ENCODE assay signal across 13 mouse cellular contexts in genomic region chr7:4655916-4656315, GRCm38 (mm10). TPM values are rescaled to one million over a fixed set of nuclear protein-coding genes. Genes with fewer than 3 reads are reported as not detected.
DNase-seq lines count a peak whose midpoint lies in the region; ATAC-seq and TF ChIP-seq lines count a peak whose summit lies in the region.
"Had no signal": no experiment of that assay in that cellular context is flagged by ENCODE, and none has a peak within 500 bp of the region (broad histone marks: within the 10 kb centered on the region; RNA-seq: fewer than 3 reads in every experiment).

No protein-coding gene starts in this region.

- no peak overlapping the region for H3K4me3 ChIP-seq in hindbrain, embryonic 13.5 days
- H3K4me3 ChIP-seq in hindbrain, embryonic 10.5 days, result no peak overlapping the region
- H3K4me3 ChIP-seq in midbrain, embryonic 14.5 days (replicated peaks; ENCODE audit: low read depth, low read length), result no peak overlapping the region
- H3K4me3 ChIP-seq in midbrain, postnatal 0 days (ENCODE audit: low read depth, low read length), result no peak overlapping the region

- no peaks in the 10 kb centered on the region for H3K27me3 ChIP-seq in hindbrain, embryonic 13.5 days
- no peaks in the 10 kb centered on the region for H3K27me3 ChIP-seq in hindbrain, embryonic 10.5 days (ENCODE audit: insufficient read depth, poor library complexity, severe bottlenecking)
- H3K27me3 ChIP-seq in midbrain, embryonic 14.5 days (ENCODE audit: control insufficient read depth, insufficient read depth, low read length), result no peaks in the 10 kb centered on the region
- no peaks in the 10 kb centered on the region for H3K27me3 ChIP-seq in midbrain, postnatal 0 days (ENCODE audit: insufficient read depth, low read length)
- no peaks in the 10 kb centered on the region for H3K27me3 ChIP-seq in splenic B cell, adult 2 months (ENCODE audit: control insufficient read depth, insufficient read depth, low read length, poor library complexity, severe bottlenecking)
- H3K27me3 ChIP-seq: heart, embryonic 15.5 days; lung, embryonic 15.5 days had no signal

- peak overlapping the region; percentile 19; the same call in 1 of the 2 replicates for H3K9ac ChIP-seq in hindbrain, embryonic 13.5 days
- H3K9ac ChIP-seq in midbrain, embryonic 14.5 days (replicated peaks; ENCODE audit: low read length), result 0 out of 2 replicates have a peak overlapping the region, but pooled peaks have one; percentile 7
- no peak overlapping the region for H3K9ac ChIP-seq in midbrain, postnatal 0 days (replicated peaks; ENCODE audit: low read length, poor library complexity, severe bottlenecking)
- H3K9ac ChIP-seq: heart, embryonic 15.5 days; lung, embryonic 15.5 days had no signal

- no peak for ATAC-seq in hindbrain, embryonic 13.5 days (ENCODE audit: low FRiP score)
- ATAC-seq in midbrain, embryonic 14.5 days (ENCODE audit: low FRiP score, low TSS enrichment), result no peak
- ATAC-seq in midbrain, postnatal 0 days (ENCODE audit: low FRiP score), result no peak

- H3K9me3 ChIP-seq in hindbrain, embryonic 13.5 days, result no peaks in the 10 kb centered on the region
- H3K9me3 ChIP-seq in hindbrain, embryonic 10.5 days, result no peaks in the 10 kb centered on the region
- H3K9me3 ChIP-seq in midbrain, embryonic 14.5 days (ENCODE audit: control insufficient read depth, low read length), result no peaks in the 10 kb centered on the region
- H3K9me3 ChIP-seq in midbrain, postnatal 0 days (ENCODE audit: low read length), result no peaks in the 10 kb centered on the region
- H3K9me3 ChIP-seq: heart, embryonic 15.5 days; lung, embryonic 15.5 days had no signal

- 91% methylated on average over 1 of the region's 1 CpGs for WGBS in hindbrain, embryonic 13.5 days
- WGBS in hindbrain, embryonic 10.5 days, result 80% methylated on average over 1 of the region's 1 CpGs
- WGBS in midbrain, embryonic 14.5 days, result 80% methylated on average over 1 of the region's 1 CpGs
- WGBS in midbrain, postnatal 0 days, result 78% methylated on average over 1 of the region's 1 CpGs

- H3K27ac ChIP-seq in hindbrain, embryonic 13.5 days, result no peak overlapping the region
- no peak overlapping the region for H3K27ac ChIP-seq in hindbrain, embryonic 10.5 days
- H3K27ac ChIP-seq in midbrain, embryonic 14.5 days (replicated peaks; ENCODE audit: low read depth, low read length), result no peak overlapping the region
- H3K27ac ChIP-seq in midbrain, postnatal 0 days (ENCODE audit: low read depth, low read length), result no peak overlapping the region
- H3K27ac ChIP-seq: heart, embryonic 15.5 days; kidney, postnatal 0 days; left cerebral cortex, adult 2 months; lung, embryonic 15.5 days had no signal

- peaks cover 72% of the 10 kb centered on the region for H3K4me1 ChIP-seq in hindbrain, embryonic 13.5 days (replicated peaks)
- H3K4me1 ChIP-seq in hindbrain, embryonic 10.5 days (replicated peaks), result peaks cover 45% of the 10 kb centered on the region
- H3K4me1 ChIP-seq in midbrain, embryonic 14.5 days (ENCODE audit: control insufficient read depth, insufficient read depth, low read length), result peaks cover 28% of the 10 kb centered on the region
- H3K4me1 ChIP-seq in midbrain, postnatal 0 days (ENCODE audit: insufficient read depth, low read length), result peaks cover 19% of the 10 kb centered on the region

- peaks cover 21% of the 10 kb centered on the region; the same call in 1 of the 2 replicates for H3K36me3 ChIP-seq in hindbrain, embryonic 13.5 days
- peaks cover 33% of the 10 kb centered on the region for H3K36me3 ChIP-seq in hindbrain, embryonic 10.5 days
- peaks cover 8% of the 10 kb centered on the region for H3K36me3 ChIP-seq in midbrain, embryonic 14.5 days (ENCODE audit: control insufficient read depth, insufficient read depth, low read length)
- peaks cover 11% of the 10 kb centered on the region; the same call in 1 of the 2 replicates for H3K36me3 ChIP-seq in midbrain, postnatal 0 days (ENCODE audit: insufficient read depth, low read length)
- H3K36me3 ChIP-seq in splenic B cell, adult 2 months (ENCODE audit: control insufficient read depth, insufficient read depth, low read length, poor library complexity, severe bottlenecking), result no peaks in the 10 kb centered on the region
- H3K36me3 ChIP-seq: heart, embryonic 15.5 days had no signal

- DNase-seq in hindbrain, embryonic 10.5 days (ENCODE audit: low spot score), result no peak
- no peak for DNase-seq in midbrain, embryonic 14.5 days
- no peak for DNase-seq in midbrain, postnatal 0 days (ENCODE audit: low spot score)
- peak; percentile 62 for DNase-seq in induced T-regulatory cell, adult 2 months (ENCODE audit: low read depth)
- peak; percentile 38 for DNase-seq in splenic B cell, adult 2 months (ENCODE audit: low read depth, low spot score)
- no peak for DNase-seq in urinary bladder, adult 18-20 months (ENCODE audit: low spot score in 2 of 2)
- DNase-seq in frontal cortex, postnatal 10 days (ENCODE audit: low spot score in 2 of 2), result no peak

- H3K4me2 ChIP-seq in hindbrain, embryonic 13.5 days, result no peak overlapping the region
- H3K4me2 ChIP-seq in midbrain, embryonic 14.5 days (ENCODE audit: low read length), result no peak overlapping the region
- H3K4me2 ChIP-seq in midbrain, postnatal 0 days (ENCODE audit: low read depth, low read length, poor library complexity, severe bottlenecking), result no peak overlapping the region

- no peak for TF ChIP-seq CTCF in midbrain, postnatal 0 days (IDR thresholded peaks at IDR 0.05)

RNA-seq across cellular contexts. Expression of gene Ppp6r1, which starts 2.9 kb away (rescaled TPM):
- 9.7 and 12.4 TPM in 2 replicates for polyA plus RNA-seq in hindbrain, embryonic 13.5 days (2015; fragmentation: Nextera tagmentation; extraction: Ambion mirVana)
- 9.4 and 11.5 TPM in 2 replicates for polyA plus RNA-seq in hindbrain, embryonic 10.5 days (2016; fragmentation: Nextera tagmentation; extraction: Ambion mirVana)
- 8.7 and 11.2 TPM in 2 replicates for polyA plus RNA-seq in midbrain, embryonic 14.5 days (2014; fragmentation: Nextera tagmentation; extraction: Ambion mirVana)
- total RNA-seq in midbrain, postnatal 0 days (2014; rRNA removed), result 103 and 131 TPM in 2 replicates
- 7.7 and 10.1 TPM in 2 replicates for polyA plus RNA-seq in midbrain, postnatal 0 days (2015; fragmentation: Nextera tagmentation; extraction: Ambion mirVana)

RNA-seq across cellular contexts. Expression of gene Tmem86b, which starts 24.7 kb away (rescaled TPM):
- 3.5 and 3.8 TPM in 2 replicates for polyA plus RNA-seq in hindbrain, embryonic 13.5 days (2015; fragmentation: Nextera tagmentation; extraction: Ambion mirVana)
- 2.1 and 2.2 TPM in 2 replicates for polyA plus RNA-seq in hindbrain, embryonic 10.5 days (2016; fragmentation: Nextera tagmentation; extraction: Ambion mirVana)
- polyA plus RNA-seq in midbrain, embryonic 14.5 days (2014; fragmentation: Nextera tagmentation; extraction: Ambion mirVana), result 3.2 and 3.7 TPM in 2 replicates
- total RNA-seq in midbrain, postnatal 0 days (2014; rRNA removed), result 12.4 and 17.4 TPM in 2 replicates
- polyA plus RNA-seq in midbrain, postnatal 0 days (2015; fragmentation: Nextera tagmentation; extraction: Ambion mirVana), result 0.76 and 1.00 TPM in 2 replicates

RNA-seq across cellular contexts. Expression of gene Hspbp1, which starts 29.0 kb away (rescaled TPM):
- 128 and 137 TPM in 2 replicates for polyA plus RNA-seq in hindbrain, embryonic 13.5 days (2015; fragmentation: Nextera tagmentation; extraction: Ambion mirVana)
- 131 and 139 TPM in 2 replicates for polyA plus RNA-seq in hindbrain, embryonic 10.5 days (2016; fragmentation: Nextera tagmentation; extraction: Ambion mirVana)
- 136 and 169 TPM in 2 replicates for polyA plus RNA-seq in midbrain, embryonic 14.5 days (2014; fragmentation: Nextera tagmentation; extraction: Ambion mirVana)
- 247 TPM in 2 replicates for total RNA-seq in midbrain, postnatal 0 days (2014; rRNA removed)
- polyA plus RNA-seq in midbrain, postnatal 0 days (2015; fragmentation: Nextera tagmentation; extraction: Ambion mirVana), result 193 and 199 TPM in 2 replicates

RNA-seq across cellular contexts. Expression of gene Brsk1, which starts 34.5 kb away (rescaled TPM):
- polyA plus RNA-seq in hindbrain, embryonic 13.5 days (2015; fragmentation: Nextera tagmentation; extraction: Ambion mirVana), result 7.2 and 7.5 TPM in 2 replicates
- 1.7 and 2.8 TPM in 2 replicates for polyA plus RNA-seq in hindbrain, embryonic 10.5 days (2016; fragmentation: Nextera tagmentation; extraction: Ambion mirVana)
- 10.0 and 10.8 TPM in 2 replicates for polyA plus RNA-seq in midbrain, embryonic 14.5 days (2014; fragmentation: Nextera tagmentation; extraction: Ambion mirVana)
- total RNA-seq in midbrain, postnatal 0 days (2014; rRNA removed), result 202 and 226 TPM in 2 replicates
- polyA plus RNA-seq in midbrain, postnatal 0 days (2015; fragmentation: Nextera tagmentation; extraction: Ambion mirVana), result 6.9 and 7.2 TPM in 2 replicates

RNA-seq across cellular contexts. Expression of gene Ptprh, which starts 52.1 kb away (rescaled TPM):
- polyA plus RNA-seq in hindbrain, embryonic 13.5 days (2015; fragmentation: Nextera tagmentation; extraction: Ambion mirVana), result 0.71 and 0.97 TPM in 2 replicates
- polyA plus RNA-seq in hindbrain, embryonic 10.5 days (2016; fragmentation: Nextera tagmentation; extraction: Ambion mirVana), result not detected in 2 replicates
- polyA plus RNA-seq in midbrain, embryonic 14.5 days (2014; fragmentation: Nextera tagmentation; extraction: Ambion mirVana), result 0.09 and 0.13 TPM in 2 replicates
- total RNA-seq in midbrain, postnatal 0 days (2014; rRNA removed), result 2.4 and 3.6 TPM in 2 replicates
- polyA plus RNA-seq in midbrain, postnatal 0 days (2015; fragmentation: Nextera tagmentation; extraction: Ambion mirVana), result 1.1 and 1.3 TPM in 2 replicates
- total RNA-seq: adrenal gland, adult 18-20 months had no signal
- polyA plus RNA-seq: heart, embryonic 15.5 days; lung, embryonic 15.5 days had no signal

Comparison
In these comparisons a context has a peak if more than half of its experiments do, and no peak if none do; other contexts are left out.
1. DNase-seq: peak in induced T-regulatory cell, adult 2 months (single experiment) and splenic B cell, adult 2 months (single experiment); none in hindbrain, embryonic 10.5 days (single experiment), midbrain, embryonic 14.5 days (single experiment), midbrain, postnatal 0 days (single experiment), urinary bladder, adult 18-20 months (0 of 2) and frontal cortex, postnatal 10 days (0 of 2).